Mouse (Mus musculus) embryonic stem cell, embryonic (primary cell): ENCODE measurements around the gene Ric3.
"Not testable (repeated sequence)": the region's sequence is repeated elsewhere in the genome, so short reads cannot be mapped to it uniquely, and the experiment has no call there.

Experiments used
- CTCF ChIA-PET, 4 experiments: fragments of 300-600 bp in 2 of 4; fragments of 350-600 bp in 2 of 4; sonication (Branson Sonifier 250); formaldehyde crosslinking; loops; one replicate each; lab custom pipeline; 2022; ENCODE audit warnings: inconsistent platforms in 2 of 4; lab: Charles Lee
- POLR2A ChIA-PET, 4 experiments: fragments of 300-600 bp in 2 of 4; fragments of 350-600 bp in 2 of 4; sonication (Branson Sonifier 250); formaldehyde crosslinking; loops; one replicate each; lab custom pipeline; 2022; ENCODE audit warnings: antibody characterized with exemption in 4 of 4, inconsistent platforms in 1 of 4; lab: Charles Lee

Ric3 gene

GRCm38 (mm10) chr7:109083113-109083812 lies at the start of gene Ric3:
Gene Ric3 (minus strand): TSS chr7:109083331.
- CTCF ChIA-PET = interaction anchor here in 3 of 4 experiments (0.6 to 2.2 kb wide), 10 partner anchors 9 to 743 kb away, joined by 3 to 8 read pairs (median 3); no protein-coding TSS in a partner anchor

GRCm38 (mm10) chr7:109131565-109131964 lies 48.4 kb upstream of the Ric3 start:
- ChIA-PET CTCF (no interaction called here), POLR2A (interaction anchor here in 1 of 4 experiments (0.7 kb wide), 1 partner anchor 459 kb away, joined by 3 read pairs; no protein-coding TSS in a partner anchor)

More at GRCm38 (mm10) chr7:109083113-109083812, at the start of gene Ric3:
- POLR2A ChIA-PET = interaction anchor here in 3 of 4 experiments (0.6 to 1.9 kb wide), 9 partner anchors 8 to 698 kb away, joined by 3 to 4 read pairs (median 3); partner anchors contain the start of gene Rpl27a (in 1 of the 3)

GRCm38 (mm10) chr7:109129946-109130686 lies 47.0 kb upstream of the Ric3 start:
- ChIA-PET CTCF (interaction anchor here (0.5 to 3.6 kb wide), 16 partner anchors 9 to 403 kb away, joined by 3 to 19 read pairs (median 3); no protein-coding TSS in a partner anchor), POLR2A (no interaction called here)

- CTCF ChIA-PET = interaction anchor here (0.9 to 3.6 kb wide), 11 partner anchors 10 to 295 kb away, joined by 3 to 19 read pairs (median 6); no protein-coding TSS in a partner anchor
- POLR2A ChIA-PET = interaction anchor here in 1 of 4 experiments (1.1 kb wide), 1 partner anchor 15 kb away, joined by 3 read pairs; no protein-coding TSS in a partner anchor
Measured at GRCm38 (mm10) chr7:109129442-109129841, 46.3 kb upstream of the Ric3 start.

GRCm38 (mm10) chr7:109115929-109116328 lies 32.8 kb upstream of the Ric3 start:
- ChIA-PET CTCF (interaction anchor here in 1 of 4 experiments (0.9 kb wide), 1 partner anchor 17 kb away, joined by 3 read pairs; no protein-coding TSS in a partner anchor), POLR2A (no interaction called here)

GRCm38 (mm10) chr7:109115488-109115887 lies 32.4 kb upstream of the Ric3 start:
- CTCF ChIA-PET = interaction anchor here in 1 of 4 experiments (0.6 kb wide), 2 partner anchors 103 to 871 kb away, joined by 3 read pairs; no protein-coding TSS in a partner anchor
- POLR2A ChIA-PET = not testable (repeated sequence)

GRCm38 (mm10) chr7:109114950-109115349 lies 31.8 kb upstream of the Ric3 start:
- ChIA-PET CTCF (interaction anchor here in 3 of 4 experiments (0.6 to 1.3 kb wide), 4 partner anchors 24 to 871 kb away, joined by 3 read pairs; no protein-coding TSS in a partner anchor), POLR2A (interaction anchor here in 1 of 4 experiments (1.3 kb wide), 1 partner anchor 14 kb away, joined by 3 read pairs; no protein-coding TSS in a partner anchor)

GRCm38 (mm10) chr7:109111000-109111399 lies 27.9 kb upstream of the Ric3 start:
- ChIA-PET CTCF (interaction anchor here in 1 of 4 experiments (1.4 kb wide), 1 partner anchor 13 kb away, joined by 3 read pairs; no protein-coding TSS in a partner anchor), POLR2A (interaction anchor here in 1 of 4 experiments (0.7 kb wide), 1 partner anchor 59 kb away, joined by 3 read pairs; no protein-coding TSS in a partner anchor)

- CTCF ChIA-PET = interaction anchor here in 2 of 4 experiments (0.7 kb wide), 2 partner anchors 82 to 113 kb away, joined by 4 to 5 read pairs; no protein-coding TSS in a partner anchor
Measured at GRCm38 (mm10) chr7:109104894-109105293, 21.8 kb upstream of the Ric3 start.

GRCm38 (mm10) chr7:109101167-109101566 lies 18.0 kb upstream of the Ric3 start:
- ChIA-PET POLR2A (no interaction called here), CTCF (interaction anchor here in 2 of 4 experiments (0.6 to 1.5 kb wide), 2 partner anchors 38 to 117 kb away, joined by 4 read pairs; no protein-coding TSS in a partner anchor)

More at GRCm38 (mm10) chr7:109104894-109105293, 21.8 kb upstream of the Ric3 start:
- POLR2A ChIA-PET = no interaction called here

- CTCF ChIA-PET = interaction anchor here (0.6 to 1.6 kb wide), 19 partner anchors 9 to 707 kb away, joined by 3 to 6 read pairs (median 3); partner anchors contain the start of gene Ric3 (in 2 of the 4)
- POLR2A ChIA-PET = no interaction called here
Measured at GRCm38 (mm10) chr7:109098145-109099018, 15.3 kb upstream of the Ric3 start.

- CTCF ChIA-PET = interaction anchor here in 2 of 4 experiments (0.6 to 1.4 kb wide), 5 partner anchors 42 to 328 kb away, joined by 3 to 4 read pairs (median 4); no protein-coding TSS in a partner anchor
Measured at GRCm38 (mm10) chr7:109097203-109097602, 14.1 kb upstream of the Ric3 start.

GRCm38 (mm10) chr7:109096618-109097017 lies 13.5 kb upstream of the Ric3 start:
- ChIA-PET CTCF (interaction anchor here in 2 of 4 experiments (0.6 to 1.3 kb wide), 4 partner anchors 102 to 328 kb away, joined by 3 to 5 read pairs (median 4); no protein-coding TSS in a partner anchor), POLR2A (interaction anchor here in 1 of 4 experiments (0.7 kb wide), 1 partner anchor 350 kb away, joined by 4 read pairs; no protein-coding TSS in a partner anchor)

More at GRCm38 (mm10) chr7:109097203-109097602, 14.1 kb upstream of the Ric3 start:
- POLR2A ChIA-PET = no interaction called here

GRCm38 (mm10) chr7:109094294-109094693 lies 11.2 kb upstream of the Ric3 start:
- POLR2A ChIA-PET = no interaction called here
- CTCF ChIA-PET = interaction anchor here in 3 of 4 experiments (0.6 to 0.7 kb wide), 4 partner anchors 30 to 243 kb away, joined by 3 read pairs; no protein-coding TSS in a partner anchor

GRCm38 (mm10) chr7:109091316-109091715 lies 8.2 kb upstream of the Ric3 start:
- CTCF ChIA-PET = interaction anchor here in 2 of 4 experiments (0.6 to 1.2 kb wide), 6 partner anchors 9 to 473 kb away, joined by 3 to 8 read pairs (median 3); no protein-coding TSS in a partner anchor
- POLR2A ChIA-PET = interaction anchor here in 1 of 4 experiments (1.1 kb wide), 1 partner anchor 8 kb away, joined by 4 read pairs; the partner anchor contains the start of gene Ric3

GRCm38 (mm10) chr7:109086946-109087345 lies 3.8 kb upstream of the Ric3 start:
- POLR2A ChIA-PET = interaction anchor here in 1 of 4 experiments (0.5 kb wide), 1 partner anchor 67 kb away, joined by 3 read pairs; no protein-coding TSS in a partner anchor
- CTCF ChIA-PET = interaction anchor here in 1 of 4 experiments (0.6 kb wide), 1 partner anchor 78 kb away, joined by 3 read pairs; no protein-coding TSS in a partner anchor
